ENCODE assay signal across 8 mouse cellular contexts in genomic region chr9:102544773-102545366, GRCm38 (mm10). TPM values are rescaled to one million over a fixed set of nuclear protein-coding genes. Genes with fewer than 3 reads are reported as not detected.
DNase-seq lines count a peak whose midpoint lies in the region; ATAC-seq and TF ChIP-seq lines count a peak whose summit lies in the region.

No protein-coding gene starts in this region.

- peaks cover 3% of the 10 kb centered on the region for H3K4me1 ChIP-seq in cerebellum, adult 2 months (ENCODE audit: control insufficient read depth, insufficient read depth, low read length)
- H3K4me1 ChIP-seq in hindbrain, embryonic 12.5 days = peaks cover 28% of the 10 kb centered on the region

- peak overlapping the region; percentile 61 for H3K4me2 ChIP-seq in hindbrain, embryonic 12.5 days (replicated peaks)

- peak; percentile 86 for TF ChIP-seq CTCF in cerebellum, adult 2 months (IDR thresholded peaks at IDR 0.05; ENCODE audit: borderline replicate concordance, insufficient read depth, low read depth, low read length)

- under 1% methylated on average over 26 of the region's 26 CpGs for WGBS in cerebellum, adult 2 months
- WGBS in hindbrain, embryonic 12.5 days = 1% methylated on average over 26 of the region's 26 CpGs

- no peaks in the 10 kb centered on the region for H3K9me3 ChIP-seq in hindbrain, embryonic 12.5 days (replicated peaks)

- H3K36me3 ChIP-seq in hindbrain, embryonic 12.5 days = no peaks in the 10 kb centered on the region

- H3K4me3 ChIP-seq in cerebellum, adult 2 months (replicated peaks; ENCODE audit: insufficient read depth, low read depth, low read length) = peak overlapping the region; percentile 46
- peak overlapping the region; percentile 28 for H3K4me3 ChIP-seq in hindbrain, embryonic 12.5 days

- no peaks in the 10 kb centered on the region for H3K27me3 ChIP-seq in cerebellum, adult 2 months (ENCODE audit: control insufficient read depth, insufficient read depth, low read length)
- H3K27me3 ChIP-seq in hindbrain, embryonic 12.5 days = peaks cover 5% of the 10 kb centered on the region

- no peak for TF ChIP-seq POLR2A in cerebellum, adult 2 months (IDR thresholded peaks at IDR 0.05; ENCODE audit: borderline replicate concordance, insufficient read depth, low read length)

- H3K9ac ChIP-seq in hindbrain, embryonic 12.5 days = peak overlapping the region; percentile 55

- no peak overlapping the region for H3K27ac ChIP-seq in cerebellum, adult 2 months (ENCODE audit: insufficient read depth, low read length)
- H3K27ac ChIP-seq in hindbrain, embryonic 12.5 days = peak overlapping the region; percentile 90

- DNase-seq in MN1 (ENCODE audit: low spot score) = peak; percentile 82
- peak; percentile 77 to 90 for DNase-seq in cerebellum, adult 2 months
- DNase-seq in frontal cortex, adult 2 months (ENCODE audit: extremely low spot score in 1 of 2, low spot score in 1 of 2) = peak; percentile 41 to 93
- peak; percentile 95 to 97 for DNase-seq in layer of hippocampus, postnatal 10 days (ENCODE audit: low spot score in 2 of 2)
- DNase-seq in lung, postnatal 10 days = peak; percentile 86
- peak; percentile 92 for DNase-seq in retina, embryonic 14.5 days (ENCODE audit: low spot score)
- DNase-seq in thymus, postnatal 4 days = peak; percentile 90

- ATAC-seq in hindbrain, embryonic 12.5 days (ENCODE audit: low FRiP score) = peak; percentile 68

RNA-seq across cellular contexts. Expression of gene Ky, which starts 39.3 kb away (rescaled TPM):
- 3.3 and 3.7 TPM in 2 replicates for polyA plus RNA-seq in cerebellum, adult 2 months (2012; rRNA removed)
- polyA plus RNA-seq in frontal cortex, adult 2 months (2012; rRNA removed) = 1.3 and 1.8 TPM in 2 replicates
- polyA plus RNA-seq in hindbrain, embryonic 12.5 days (2016; fragmentation: Nextera tagmentation; extraction: Ambion mirVana) = 0.25 and 0.35 TPM in 2 replicates
- total RNA-seq in layer of hippocampus, postnatal 10 days (2021) = 1 to 10 TPM; 4.8 to 4.9 TPM
